Mouse (Mus musculus) forelimb bud, embryonic 11.5 days (tissue): ENCODE measurements around the gene Irf2bp2.

Source experiments
- DNase-seq: peaks from one replicate; pipeline ENCODE4 v3.0.0-alpha.2; 2012; ENCODE audit warnings: low read depth, low spot score

Gene Irf2bp2

DNA sequence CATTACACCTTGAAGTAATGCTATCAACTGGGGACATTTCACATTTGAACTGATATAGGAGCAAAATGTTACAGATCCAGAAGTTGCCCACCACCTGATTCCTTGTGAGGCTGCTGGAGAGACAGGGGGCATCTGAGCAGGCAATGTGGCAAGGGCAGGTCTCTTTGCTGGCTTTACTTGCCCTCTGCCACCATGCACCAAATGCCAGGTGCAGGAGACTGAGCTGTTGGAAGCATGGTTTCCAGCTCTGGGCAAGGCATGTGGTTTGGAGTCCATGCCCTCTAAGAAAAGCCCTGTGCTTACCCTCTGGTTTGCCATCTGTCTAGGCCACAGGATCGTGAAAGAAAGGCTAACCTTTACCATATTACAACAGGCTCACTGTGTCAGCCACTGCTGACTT is 24.1 kb downstream of the Irf2bp2 start:
- DNase-seq = no peak

DNA sequence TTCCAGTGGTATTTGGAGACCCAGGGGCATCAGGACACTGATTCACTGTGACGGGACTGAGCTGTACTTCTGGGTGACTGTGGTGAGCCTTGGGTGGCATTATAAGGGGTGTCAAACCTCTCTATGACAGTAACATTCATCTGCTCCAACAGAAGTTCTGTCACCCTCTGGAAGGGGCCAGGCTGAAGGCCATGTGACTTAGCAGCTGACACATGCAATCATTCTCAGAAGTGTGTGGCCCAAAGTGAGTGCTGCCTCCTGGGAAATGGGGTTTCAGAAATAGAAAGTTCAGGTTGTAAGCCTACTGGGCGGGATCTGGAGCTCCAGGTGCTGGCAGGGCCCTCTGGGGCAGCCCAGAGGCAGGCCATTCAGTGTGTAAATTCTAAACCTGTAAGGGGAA is 26.1 kb downstream of the Irf2bp2 start:
- no peak for DNase-seq

DNA sequence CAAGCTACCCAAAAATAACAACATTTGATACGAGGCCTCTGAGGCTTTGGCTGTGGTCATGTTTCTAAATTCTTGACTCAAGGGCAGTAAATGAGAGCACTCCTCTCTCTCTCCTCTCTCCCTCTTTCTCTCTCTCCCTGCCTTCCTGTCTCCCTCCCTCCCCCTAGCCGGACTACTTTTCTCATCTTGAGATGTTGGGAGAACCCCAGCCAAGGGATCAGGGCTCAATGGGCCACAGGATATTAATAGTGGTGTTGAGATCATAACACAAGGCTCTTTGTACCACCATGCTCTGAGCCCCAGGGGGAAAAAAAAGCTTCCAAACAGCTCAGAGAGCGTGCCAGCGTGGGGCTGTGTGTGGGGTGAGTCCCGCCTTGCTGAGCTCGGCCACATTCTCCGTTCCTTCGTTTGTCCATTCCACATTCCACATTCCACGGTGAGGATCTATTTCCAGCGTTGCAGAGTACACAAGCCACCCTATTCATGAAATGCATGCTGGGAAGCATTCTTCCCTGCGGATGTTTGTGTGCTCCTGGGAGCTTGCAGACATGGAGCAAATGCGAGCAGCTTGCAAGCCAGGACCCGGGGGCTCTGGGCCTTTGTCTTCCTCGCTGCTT is 27.2 kb downstream of the Irf2bp2 start:
- peak; percentile 63 for DNase-seq

DNA sequence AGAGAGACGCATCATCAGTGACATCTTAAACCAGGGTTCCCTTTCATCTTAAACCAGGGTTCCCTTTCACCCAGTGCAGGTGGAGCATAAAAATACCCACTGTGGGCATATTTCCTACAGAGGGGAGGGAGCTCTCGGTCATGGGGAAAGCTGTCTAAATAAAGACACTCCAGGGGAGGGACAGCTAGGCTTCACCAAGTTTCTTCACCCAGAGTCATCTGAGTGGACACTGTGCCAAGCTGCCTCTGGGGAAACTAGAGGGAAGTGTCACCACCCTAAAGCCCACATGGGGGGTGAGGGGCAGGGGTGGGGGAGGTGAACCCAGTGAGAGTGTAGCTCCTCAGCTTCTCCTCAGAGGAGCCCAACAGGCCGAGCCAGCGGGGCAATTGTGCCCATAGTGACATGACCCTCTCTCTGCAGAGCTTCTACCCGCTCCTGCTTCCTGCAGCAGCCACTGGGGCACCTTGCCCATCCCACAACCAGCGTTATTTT is 27.8 kb downstream of the Irf2bp2 start:
- no peak for DNase-seq

DNA sequence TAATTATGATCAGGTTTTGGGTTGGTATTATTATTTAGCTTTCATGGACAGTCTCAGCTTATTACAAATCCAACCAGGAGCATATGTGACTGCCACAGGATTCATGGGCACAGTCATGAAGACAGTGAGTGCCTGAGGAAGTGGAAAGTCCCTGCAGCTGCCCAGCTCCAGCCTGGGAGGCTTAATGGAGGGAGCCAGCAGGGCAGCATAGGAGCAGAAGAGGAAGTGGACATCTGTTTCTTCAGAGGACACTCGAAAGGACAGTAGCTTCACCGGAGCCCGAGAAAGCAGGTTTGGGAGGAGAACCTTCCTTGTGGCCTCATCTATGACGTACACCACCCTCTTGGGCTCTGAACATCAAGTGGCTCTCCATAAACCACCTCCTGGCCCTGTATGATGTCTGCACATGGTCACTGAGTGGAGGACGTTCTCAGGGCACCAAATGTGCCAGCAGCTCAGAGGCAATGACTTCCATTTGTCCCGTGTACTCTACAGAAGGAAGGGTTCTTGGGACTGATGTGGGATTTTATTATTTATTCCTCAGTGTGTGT is 28.5 kb downstream of the Irf2bp2 start:
- no peak for DNase-seq

DNA sequence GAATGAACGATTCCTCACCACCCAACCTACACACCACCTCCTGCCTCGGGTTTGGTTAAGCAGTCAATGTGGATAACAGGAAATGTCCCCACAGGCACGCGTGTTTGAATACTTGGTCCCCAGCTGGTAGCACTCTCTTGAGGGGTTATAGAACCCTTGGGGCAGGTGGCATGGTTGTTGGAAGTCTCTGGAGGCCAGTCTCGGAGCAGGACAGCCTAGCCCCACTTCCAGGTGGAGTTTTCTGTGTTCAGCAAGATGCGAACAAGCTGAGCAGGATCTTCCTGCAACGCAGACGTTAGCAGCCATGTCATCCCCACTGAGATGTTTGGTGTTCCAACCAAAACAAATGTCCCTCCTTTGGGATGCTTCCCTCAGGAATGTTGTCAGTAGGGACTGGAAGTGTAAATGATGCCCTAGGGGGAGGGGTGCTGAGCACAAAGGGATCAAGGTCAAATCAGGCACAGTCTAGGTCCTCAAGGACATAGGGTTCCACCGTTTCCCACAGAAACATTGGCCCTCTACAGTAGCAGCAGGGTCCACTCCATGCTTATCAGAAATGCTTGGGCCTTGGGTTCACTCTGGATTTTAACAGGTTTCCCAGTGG is 29.1 kb downstream of the Irf2bp2 start:
- DNase-seq = no peak

DNA sequence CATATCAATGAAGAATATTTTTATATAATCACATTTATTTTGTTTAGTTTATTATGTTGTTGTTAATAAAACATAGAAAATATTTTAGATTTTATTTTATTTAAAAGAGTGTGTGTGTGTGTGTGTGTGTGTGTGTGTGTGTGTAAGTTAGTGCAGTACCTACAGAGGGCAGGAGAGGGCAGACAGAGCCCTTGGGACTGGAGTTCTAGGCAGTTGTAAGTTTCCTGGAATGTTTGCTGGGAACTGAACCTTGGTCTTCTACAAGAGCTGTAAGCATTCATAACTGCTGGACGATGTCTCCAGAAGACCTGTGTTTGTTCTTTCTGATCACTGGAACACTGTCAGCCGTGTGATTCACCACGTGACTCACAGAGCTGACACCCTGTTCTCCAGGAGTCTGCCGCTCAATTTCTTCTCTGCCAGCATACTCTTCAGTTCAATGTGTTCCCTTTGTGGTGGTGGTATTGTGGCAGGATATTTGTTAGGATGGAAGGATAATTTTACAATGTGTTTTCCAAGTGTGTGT is 32.4 kb downstream of the Irf2bp2 start:
- DNase-seq = no peak

DNA sequence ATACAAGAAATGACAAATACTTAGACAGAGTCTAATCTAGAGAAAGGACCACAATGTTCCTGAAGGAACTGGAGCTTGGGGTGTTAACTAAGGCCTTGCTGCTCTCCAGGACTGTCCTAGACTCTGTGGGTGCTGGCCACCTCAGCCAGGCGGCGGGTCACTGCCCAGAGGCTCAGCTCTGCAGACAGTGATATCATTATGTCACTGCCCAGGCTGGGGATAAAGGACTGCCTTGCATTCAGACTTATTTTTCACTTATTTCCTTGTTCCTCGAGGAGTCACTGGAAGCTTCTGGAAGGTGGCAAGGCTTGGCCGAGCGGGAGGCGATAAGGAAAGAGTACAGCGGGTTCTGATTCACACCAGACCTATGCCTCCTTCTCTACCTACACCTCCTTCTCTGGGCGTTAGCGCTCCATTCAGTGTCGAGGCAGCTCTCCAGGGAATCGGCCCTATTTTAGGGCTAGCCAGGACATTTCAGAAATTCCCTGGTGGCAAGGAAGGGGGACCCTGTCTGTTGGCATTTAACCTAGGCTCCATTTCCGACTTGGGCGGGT is 35.3 kb downstream of the Irf2bp2 start:
- DNase-seq = no peak

DNA sequence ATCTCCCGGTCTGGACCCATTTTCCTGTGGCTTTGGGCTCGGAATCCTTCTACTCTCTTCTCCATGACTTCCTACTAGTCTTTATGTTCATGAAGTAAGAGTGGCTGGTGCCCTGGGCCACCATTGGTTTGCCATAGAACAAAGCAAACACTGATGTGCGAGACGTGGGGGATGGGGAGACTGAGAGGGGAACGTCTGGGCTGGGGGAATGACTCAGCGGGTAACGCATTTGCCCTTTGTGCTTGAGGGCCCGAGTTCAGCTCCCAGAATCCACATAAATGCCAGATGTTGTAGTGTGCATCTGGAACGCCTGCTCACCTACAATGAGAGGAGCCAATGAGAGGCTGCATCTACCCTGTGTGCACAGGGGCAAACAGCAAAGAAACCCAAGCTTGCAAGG is 36.4 kb downstream of the Irf2bp2 start:
- DNase-seq = peak; percentile 82

DNA sequence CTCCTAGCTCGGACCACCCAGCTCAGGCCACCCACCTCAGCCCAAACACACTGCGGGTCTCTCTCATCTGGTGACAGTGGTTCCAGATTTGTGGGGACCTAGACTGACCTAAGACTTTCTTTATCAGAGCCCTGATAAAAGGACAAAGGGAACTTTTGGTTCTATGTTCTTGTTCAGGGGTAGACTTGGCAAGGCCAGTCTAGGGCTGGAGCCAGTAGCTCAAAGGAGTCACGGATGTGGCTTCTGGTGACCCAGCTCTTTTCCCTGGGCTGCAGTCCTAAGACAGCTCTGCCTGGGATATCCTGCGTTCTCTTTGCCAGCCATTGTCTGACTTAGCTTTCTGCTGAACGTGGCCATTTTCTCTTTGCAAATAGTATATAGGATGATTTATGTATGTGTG is 37.1 kb downstream of the Irf2bp2 start:
- no peak for DNase-seq

DNA sequence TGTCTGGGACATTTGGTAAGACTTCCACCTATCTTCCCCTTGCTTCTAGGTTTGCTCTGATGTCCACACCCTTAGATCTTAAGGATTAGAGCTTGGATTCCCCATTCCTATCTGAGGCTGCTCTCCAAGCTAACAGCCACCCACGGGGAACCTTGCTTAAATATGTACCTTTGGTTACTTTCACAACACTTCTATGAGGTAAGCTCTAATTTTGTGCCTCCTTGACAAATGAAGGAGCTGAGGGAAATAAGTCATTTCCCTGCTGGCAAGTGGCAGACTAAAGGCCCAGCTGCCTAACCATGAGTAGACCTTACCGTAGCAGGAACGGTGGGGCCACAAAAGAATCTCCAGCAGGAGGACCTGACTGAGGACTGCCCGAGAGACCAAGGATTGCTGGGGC is 39.0 kb downstream of the Irf2bp2 start:
- DNase-seq = no peak

DNA sequence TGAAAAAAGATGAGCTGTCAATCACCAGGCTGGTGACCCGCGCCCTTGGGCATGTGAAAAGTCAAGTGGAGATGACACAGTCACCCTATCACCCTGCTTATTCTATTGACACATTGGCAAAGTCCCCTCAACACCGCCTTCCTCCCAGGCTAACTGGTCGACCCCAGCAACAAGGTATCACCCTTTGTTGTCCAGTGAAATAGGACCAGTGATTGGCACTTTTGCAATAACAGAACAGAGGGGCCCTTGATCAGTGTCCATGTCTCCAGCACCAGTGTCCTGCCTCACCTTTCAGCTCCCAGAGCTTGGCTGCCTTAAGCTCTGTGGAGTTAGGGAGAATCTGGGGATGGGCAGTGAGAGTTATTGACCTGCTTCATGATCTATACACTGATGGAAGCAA is 41.9 kb downstream of the Irf2bp2 start:
- DNase-seq = no peak

DNA sequence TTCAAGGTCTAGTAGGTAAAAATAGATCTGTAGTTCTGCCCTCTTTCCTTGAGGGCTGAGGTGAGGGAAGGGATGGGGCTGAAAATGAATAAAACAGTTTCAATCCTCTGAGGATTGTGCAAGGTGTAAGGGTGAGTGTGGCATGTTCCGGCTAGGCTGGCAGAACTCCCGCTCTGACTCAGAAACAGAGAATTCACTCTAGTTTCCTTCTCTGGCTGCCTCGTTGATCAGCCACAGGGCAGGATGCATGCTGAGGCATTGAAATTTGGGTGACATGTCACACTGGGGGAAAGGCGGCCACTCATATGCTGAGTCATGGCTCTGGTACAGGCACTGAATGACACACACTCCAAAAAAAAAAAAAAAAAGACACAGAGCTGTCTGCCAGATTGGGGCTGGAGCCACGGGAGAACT is 42.8 kb downstream of the Irf2bp2 start:
- DNase-seq = no peak

DNA sequence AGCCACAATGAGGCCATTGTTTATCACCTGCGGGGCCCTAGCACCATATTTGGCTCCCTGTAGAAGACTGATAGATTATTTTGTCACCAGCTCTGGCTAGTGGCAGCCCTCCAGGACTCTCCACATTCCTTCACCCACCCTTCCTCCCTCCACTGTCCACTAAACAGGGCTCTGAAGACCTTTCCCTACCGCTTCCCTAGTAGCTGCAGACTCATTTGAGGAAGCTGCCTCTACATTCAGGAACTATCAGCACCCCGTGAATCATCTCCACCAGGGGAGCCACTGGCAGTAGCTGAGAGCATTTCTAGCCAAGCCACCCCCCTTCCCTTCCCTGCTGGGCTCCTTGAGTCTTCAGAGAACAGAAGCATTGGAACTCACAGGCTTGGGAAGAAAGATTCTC is 45.9 kb downstream of the Irf2bp2 start:
- DNase-seq = no peak

DNA sequence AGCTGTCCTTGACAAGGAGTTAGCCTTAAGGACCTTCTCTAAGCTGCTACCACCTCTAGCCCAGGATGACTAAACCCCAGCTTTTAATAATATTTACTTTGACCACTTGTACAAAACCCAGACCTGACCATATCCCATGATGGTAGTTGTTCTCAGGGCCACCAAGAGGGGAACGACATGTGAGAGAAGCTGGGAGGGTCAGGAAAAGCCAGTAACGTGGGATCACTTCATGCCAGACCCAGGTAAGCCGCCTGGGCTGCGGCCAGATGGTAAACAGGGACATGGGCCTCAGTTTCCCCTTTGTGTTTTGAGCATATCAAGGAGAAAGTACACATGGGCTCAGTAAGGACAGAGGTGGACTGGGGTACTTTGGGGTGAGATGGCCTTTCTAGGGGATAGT is 46.4 kb downstream of the Irf2bp2 start:
- no peak for DNase-seq

DNA sequence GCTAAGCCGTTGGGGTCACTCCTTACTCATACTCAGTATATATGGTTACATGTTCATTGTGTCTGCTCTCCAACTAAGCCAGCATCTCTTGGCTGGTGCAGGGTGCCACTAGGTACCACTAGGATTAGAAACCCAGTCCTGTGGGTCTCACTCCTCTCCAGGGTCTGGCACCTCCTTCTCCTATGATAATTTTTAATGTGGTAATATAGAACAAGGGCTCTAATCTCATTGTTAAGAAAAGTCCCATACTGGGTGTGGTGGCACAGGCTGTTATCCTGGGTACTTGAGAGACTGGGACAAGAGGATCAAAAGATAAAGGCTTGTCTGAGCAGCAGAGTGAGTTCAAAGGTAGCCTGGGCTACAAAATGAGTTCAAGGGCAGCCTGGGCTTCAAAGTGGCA is 47.3 kb downstream of the Irf2bp2 start:
- no peak for DNase-seq

DNA sequence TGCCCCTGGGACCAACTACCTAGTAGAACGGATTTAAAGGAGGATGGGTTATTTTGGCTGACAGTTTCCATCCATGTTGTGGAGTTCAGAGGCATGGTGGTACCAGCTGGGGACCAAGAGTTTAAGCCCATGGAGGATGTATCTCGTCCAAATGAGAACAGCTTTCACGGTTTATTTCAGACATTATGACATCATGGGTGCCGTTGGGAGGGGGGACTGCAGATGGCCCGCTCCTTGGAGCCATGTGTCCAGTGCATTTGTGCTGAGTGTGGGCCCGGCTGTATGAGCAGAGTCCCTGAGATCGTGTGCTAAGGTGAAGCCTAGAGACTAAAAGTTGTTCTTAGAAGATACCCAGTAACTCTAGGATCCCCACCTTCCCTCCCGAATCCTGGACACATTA is 50.4 kb downstream of the Irf2bp2 start:
- no peak for DNase-seq

DNA sequence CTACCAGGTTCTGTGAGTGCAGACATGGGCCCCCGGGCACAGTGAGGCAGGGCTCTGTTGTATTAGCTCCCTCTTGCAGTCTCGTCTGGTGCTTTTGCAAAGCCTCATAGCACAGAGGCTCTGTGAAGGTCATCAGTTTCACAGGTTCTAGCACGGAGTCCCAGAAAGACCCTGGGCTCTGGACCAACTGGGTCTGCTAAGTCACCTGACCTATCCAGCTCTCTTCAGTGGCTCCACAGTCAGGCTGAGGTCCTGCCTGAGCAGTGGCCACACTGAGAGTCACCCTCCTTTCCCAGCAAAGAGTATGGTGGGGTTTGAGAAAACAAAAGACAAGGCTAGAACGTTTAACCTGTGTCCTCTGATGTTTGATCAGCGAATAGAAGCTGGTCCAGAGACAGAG is 51.0 kb downstream of the Irf2bp2 start:
- DNase-seq = no peak

DNA sequence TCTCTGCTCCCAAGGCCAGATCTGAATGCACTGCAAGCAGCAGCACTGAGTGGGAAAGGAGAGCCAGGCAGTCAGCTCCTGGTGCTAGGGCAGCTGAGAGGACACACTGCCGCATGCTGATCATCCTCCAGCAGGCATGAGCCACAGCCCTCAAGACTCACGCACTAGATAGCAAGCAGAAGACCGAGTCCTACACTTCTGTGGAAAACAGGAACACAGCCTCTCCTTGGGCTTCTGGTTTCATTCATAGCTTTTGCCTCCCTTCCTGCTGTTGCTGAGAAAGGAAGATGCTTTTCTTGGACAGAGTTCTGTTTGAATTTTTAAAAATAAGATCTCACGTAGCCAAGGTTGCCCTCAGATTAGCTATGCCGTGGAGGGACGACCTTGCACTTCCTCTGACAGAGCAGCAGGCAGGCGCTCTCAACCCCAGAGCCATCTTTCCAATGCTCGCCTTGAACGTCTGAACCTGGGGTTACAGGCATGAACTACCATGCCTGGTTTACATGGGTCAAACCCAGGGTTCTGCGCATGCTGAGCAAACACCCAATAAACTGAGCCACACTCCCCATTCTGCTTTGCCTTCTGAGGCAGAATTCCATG is 51.6 kb downstream of the Irf2bp2 start:
- no peak for DNase-seq

DNA sequence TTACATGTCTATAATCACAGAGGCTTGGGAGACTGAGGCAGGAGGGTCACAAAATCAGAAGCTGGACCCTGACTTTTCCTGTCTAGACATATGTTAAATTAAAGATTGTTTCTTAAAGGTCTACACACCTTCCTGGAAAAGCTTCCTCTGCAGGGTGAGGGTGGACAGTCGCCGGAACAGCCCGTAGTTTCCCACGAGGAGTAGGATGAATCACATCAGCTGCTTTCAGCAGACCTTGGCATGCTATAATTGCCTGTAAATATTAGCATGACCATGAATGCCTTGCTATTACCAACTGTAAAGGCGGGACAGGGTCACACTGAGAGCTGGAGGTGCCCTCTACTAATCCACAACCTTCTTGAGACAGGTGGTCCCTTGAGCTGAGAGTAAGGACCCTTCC is 53.5 kb downstream of the Irf2bp2 start:
- DNase-seq = no peak

DNA sequence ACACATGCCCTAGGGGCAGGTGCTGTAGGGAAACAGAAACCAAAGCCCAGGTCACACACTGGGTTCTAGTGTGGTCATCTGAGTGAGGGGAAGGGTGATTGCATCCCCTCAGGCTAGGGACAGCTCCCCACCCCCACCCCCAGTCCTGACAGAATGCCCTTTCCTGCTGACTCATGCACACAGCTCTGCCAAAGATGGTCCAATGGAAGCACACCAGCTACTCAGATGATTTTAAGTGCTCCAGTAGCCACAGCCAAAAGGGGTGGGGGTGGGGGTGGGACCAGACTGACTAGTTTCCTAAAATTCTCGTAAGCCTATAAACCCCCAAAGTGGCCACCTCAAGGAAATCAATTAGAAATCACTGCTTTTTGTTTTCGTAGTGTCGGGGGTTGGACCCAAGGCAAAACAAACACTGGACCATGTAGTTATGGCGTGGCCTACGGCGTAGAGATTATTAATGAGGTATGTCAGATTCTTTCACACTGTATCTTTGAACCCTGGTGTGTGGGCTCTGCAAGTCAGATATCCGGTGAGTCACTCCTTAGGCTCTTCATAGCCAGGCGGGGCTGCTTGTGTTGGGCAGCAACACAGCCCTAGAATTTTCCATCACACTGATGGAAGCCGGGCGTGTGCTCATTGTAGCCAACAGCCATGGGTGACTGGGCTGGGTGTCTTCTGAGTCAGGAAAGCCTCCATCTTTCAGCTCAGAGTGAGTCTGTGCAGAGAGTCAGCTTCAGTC is 54.3 kb downstream of the Irf2bp2 start:
- DNase-seq = no peak
